Mouse (Mus musculus) NIH3T3 (cell line): ENCODE data around the gene Asb16.
"Not testable (repeated sequence)": the region's sequence is repeated elsewhere in the genome, so short reads cannot be mapped to it uniquely, and the experiment has no call there.

Experiments used
- DNase-seq: peaks from one replicate; pipeline ENCODE4 v3.0.0-alpha.2; 2012; ENCODE audit warnings: low read depth

Gene Asb16

DNA sequence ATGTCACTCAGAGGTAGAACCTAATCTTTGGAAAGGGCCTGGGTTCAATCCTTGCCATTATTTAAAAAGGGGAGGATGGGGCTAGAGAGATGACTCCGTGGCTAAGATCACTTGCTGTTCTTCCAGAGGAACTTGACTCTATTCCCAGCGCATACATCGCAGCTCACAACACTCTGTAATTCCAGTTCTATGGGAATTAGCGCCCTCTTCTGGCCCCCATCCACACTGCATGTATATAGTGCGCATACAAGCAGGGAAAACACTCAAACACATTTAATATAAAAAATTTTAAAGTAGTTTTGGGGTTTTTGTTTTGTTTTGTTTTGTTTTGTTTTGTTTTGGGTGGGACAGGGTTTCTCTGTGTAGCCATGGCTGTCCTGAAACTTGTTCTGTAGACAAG, 26.7 kb upstream of the Asb16 start:
- DNase-seq: no peak

DNA sequence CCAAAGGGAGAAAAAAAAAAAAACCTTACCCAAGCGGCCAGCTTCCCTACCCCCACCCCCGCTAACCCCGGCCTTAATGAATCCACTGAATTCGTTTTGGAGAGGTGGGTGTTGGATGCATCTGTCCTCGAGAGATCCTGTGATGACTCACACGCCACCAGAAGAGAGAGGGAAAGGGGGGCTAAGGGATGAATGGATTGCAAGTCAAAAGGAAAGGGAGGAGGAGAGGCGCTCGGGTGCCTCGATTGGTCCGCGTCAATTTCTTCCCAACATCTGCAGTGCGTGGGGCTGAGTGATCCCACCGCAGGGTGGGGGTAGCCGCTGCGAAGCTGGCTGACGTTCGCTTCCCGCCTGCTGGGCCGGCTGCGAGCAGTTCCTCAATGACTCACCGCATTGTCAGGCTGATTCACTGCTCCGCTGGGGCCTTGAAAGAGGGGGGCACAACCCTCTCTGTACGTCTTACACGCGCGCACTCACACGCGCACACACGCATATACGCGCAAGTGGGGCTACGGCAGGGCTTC, 23.6 kb upstream of the Asb16 start:
- DNase-seq: peak; percentile 96

DNA sequence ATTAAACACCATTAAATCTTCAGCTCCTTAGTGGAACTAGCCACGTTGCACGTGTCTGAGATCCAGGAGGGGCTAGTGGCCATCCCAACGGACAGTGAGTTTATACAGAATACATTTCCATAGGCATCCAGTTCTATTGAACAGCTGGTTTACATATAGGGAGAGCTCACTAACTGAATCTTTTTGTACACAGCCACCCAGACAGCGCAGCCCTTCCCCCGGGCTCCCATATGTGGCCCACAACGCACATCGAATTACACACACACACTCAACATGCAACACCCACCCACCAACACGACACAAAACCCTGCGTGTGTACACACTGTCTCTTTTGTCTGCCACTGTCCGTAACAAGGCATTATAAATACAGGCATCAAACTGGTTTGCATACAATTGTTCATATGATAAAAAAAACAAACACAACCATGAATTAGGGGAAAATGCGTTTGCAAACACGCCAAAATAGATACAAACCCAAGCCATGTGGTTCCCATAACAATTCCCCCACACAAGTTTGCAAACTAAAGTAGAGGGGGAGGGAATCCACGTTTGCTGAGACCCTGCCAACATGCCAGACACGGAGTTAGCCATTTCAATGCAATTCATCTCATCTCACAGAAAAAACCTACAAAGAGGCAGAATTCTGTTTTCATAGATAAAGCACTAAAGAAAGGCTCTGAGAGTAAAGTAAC, 22.8 kb upstream of the Asb16 start:
- DNase-seq: peak; percentile 77

GRCm38 (mm10) chr11:102246273-102246635, 22.3 kb upstream of the Asb16 start:
- DNase-seq: peak; percentile 70

DNA sequence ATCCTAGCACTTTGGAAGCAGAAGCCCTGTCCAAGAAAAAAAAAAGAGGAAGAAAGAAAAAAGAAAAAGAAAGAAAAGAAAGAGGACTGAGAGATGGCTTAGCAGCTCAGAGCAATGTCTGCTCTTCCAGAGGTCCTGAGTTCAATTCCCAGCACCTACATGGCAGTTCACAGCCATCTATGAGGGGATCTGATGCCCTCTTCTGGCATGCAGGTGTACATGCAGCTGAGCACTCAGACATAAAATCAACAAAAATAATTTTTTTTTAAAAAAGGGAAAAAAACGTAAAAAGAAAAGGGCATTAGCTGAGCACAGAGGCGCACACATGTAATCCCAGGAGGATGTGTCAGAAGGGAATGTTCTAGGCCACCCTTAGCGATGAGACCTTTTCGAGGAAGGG, 21.7 kb upstream of the Asb16 start:
- DNase-seq: peak; percentile 31

DNA sequence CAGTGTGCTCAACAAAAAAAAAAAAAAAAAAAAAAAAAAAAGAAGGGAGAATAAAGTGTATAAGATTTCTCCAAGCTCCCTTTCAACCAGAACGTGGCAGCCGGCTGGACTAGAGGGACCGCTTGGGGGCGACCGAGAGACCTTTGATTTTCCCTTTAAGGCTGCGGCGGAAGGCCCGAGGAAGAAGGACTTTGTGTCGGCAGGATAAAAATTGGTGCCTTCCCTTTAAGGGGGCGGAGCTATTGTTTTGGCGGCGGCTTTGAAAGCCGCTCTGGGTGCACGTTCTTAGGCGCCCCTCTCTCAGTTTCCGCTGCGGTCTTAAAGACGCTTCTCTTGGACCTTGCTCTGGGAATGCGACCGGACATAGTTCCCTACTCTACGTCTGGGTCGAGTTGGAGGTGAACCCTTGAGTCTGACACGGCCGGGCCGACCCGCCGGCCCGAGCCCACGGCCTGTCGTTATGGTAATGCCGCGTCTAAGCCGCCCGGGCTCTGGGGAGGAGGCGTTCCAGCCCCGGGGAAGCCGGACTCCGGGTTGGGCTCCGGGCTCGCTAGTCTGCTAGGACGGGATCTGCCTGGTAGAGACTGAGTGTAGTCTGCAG, 19.8 kb upstream of the Asb16 start, which contains the start of gene BC030867:
TSS of gene BC030867 (plus strand) at position 253 of the 601 bp plus-strand sequence.
- peak; percentile 98 for DNase-seq

DNA sequence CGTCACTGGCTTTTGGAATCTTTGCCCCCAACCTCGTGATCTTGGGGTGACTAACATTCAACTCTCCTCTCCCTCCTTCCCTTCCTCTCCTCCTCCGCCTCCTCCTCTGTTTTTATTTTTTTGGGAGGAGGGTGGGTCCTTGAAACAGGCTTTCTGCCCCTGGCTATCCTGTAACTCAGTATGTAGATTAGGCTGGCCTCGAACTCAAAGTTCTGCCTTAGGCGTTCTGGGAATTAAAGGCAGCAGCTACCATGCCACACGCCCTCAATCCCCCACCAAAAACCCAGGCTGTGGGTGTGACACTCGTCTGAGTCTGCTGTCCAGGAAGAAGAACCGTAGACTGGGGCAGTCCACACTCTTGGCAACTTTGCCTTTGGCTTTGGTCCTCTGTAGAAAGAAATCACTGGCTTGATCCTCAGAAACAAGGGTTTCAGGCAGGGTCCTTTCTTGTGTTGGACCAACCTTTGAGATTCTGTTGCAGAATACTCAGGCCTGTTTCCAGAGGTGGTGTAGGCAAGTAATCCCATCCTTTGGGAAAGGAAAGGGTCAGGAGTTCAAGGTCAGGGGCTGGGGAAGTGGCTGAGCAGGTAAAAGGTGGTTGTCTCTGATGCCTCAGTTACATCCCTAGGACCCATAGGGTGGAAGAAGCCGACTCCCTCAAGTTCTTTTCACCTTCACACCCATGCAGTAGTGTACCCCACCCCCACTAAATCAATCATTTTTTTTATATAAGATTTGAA, 19.0 kb upstream of the Asb16 start:
- DNase-seq: peak; percentile 41

- peak; percentile 50 for DNase-seq
Measured at GRCm38 (mm10) chr11:102257514-102257913, 11.0 kb upstream of the Asb16 start.

- DNase-seq: no peak
Measured at GRCm38 (mm10) chr11:102258095-102258494, 10.4 kb upstream of the Asb16 start.

- DNase-seq: peak; percentile 26
Measured at GRCm38 (mm10) chr11:102258521-102258920, 10.0 kb upstream of the Asb16 start.

GRCm38 (mm10) chr11:102263211-102263610, 5.3 kb upstream of the Asb16 start:
- DNase-seq: no peak

- no peak for DNase-seq
Measured at GRCm38 (mm10) chr11:102265816-102266215, 2.7 kb upstream of the Asb16 start.

GRCm38 (mm10) chr11:102266631-102267355, 1.8 kb upstream of the Asb16 start:
- peak; percentile 27 for DNase-seq

DNA sequence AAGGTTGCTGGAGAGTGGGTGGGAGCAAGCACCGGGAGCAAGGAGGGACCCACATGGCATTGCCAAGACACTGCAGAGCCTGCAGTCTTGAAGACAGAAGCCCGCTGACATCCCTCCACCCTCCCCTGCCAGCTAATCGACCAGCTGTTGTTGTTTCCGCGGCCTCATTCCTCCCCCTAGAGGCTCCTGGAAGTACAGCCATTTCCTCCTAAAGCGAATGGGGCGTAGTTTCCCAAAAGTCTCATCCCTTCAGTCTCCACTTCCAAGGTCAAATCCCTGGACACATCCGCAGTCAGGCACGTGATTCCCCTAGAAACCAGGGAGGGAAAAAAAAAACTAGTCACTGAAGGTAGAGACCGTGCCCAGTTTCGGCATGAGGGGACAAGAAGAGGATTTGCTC, 1.1 kb upstream of the Asb16 start:
- DNase-seq: peak; percentile 93

- DNase-seq: no peak
Measured at GRCm38 (mm10) chr11:102276411-102276915, 7.9 kb downstream of the Asb16 start.

DNA sequence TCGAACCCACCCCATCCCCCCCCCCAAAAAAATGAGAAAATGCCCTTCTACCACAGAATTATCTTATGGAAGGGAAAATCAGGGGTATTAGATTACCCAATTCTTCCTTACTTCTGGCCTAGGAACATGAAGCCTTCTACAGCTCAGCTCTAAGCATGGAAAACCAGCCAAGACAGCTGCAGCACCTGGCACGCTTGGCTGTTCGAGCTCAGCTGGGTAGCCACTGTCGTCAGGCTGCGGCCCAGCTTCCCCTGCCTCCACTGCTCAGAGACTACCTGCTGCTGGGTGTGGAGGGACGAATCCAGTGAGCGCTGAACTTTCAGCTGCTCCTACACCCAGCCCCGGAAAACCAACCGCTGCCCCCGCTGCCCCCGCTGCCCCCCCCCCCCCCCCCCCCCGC, 9.2 kb downstream of the Asb16 start:
- DNase-seq: no peak

DNA sequence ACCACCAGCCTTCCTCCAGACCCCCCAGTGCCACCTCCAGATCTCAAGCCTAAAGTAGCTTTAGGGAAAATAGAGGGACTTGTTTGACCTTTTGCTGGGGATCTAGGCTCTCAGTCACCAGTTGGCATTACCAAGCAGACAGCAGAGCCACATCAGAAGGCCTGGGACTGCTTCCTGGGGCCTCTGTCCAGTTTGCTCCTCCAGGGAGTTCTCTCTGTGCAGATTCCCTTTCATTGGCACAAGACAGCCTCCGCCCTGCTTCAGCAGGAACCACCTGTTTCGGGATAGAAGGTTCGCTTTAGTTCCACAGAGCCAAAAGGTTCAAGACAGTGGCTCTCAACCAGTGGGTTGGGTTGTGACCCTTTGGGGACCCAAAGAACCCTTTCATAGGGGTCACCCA, 11.1 kb downstream of the Asb16 start:
- DNase-seq: no peak

DNA sequence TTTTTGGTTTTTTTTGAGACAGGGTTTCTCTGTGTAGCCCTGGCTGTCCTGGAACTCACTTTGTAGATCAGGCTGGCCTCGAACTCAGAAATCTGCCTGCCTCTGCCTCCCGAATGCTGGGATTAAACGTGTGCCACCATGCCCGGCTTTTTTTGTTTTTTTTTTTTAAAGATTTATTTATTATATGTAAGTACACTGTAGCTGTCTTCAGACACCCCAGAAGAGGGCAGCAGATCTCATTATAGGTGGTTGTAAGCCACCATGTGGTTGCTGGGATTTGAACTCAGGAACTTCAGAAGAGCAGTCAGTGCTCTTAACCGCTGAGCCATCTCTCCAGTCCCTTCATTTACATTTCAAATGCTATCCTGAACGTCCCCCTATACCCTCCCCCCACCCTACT, 11.7 kb downstream of the Asb16 start:
- DNase-seq: not testable (repeated sequence)

DNA sequence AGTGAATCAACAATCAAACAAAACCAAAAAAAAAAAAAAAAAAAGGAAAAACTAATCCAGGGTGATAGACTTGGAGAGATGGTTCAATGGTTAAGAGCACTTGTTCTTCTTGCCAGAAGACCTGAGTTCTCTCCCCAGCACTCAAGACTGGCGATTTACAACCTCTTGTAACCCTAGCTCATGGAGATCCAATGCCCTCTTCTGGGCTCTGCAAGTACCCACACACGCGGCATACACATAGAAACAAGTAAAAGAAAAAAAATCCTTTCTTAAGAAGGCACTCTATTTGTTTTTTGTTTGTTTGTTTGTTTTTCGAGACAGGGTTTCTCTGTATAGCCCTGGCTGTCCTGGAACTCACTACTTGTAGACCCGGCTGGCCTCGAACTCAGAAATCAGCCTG, 15.4 kb downstream of the Asb16 start:
- DNase-seq: no peak

GRCm38 (mm10) chr11:102284501-102285094, 16.1 kb downstream of the Asb16 start, which contains the start of gene Tmub2:
Gene Tmub2, plus strand, starts transcription at chr11:102284931.
- peak; percentile 100 for DNase-seq

DNA sequence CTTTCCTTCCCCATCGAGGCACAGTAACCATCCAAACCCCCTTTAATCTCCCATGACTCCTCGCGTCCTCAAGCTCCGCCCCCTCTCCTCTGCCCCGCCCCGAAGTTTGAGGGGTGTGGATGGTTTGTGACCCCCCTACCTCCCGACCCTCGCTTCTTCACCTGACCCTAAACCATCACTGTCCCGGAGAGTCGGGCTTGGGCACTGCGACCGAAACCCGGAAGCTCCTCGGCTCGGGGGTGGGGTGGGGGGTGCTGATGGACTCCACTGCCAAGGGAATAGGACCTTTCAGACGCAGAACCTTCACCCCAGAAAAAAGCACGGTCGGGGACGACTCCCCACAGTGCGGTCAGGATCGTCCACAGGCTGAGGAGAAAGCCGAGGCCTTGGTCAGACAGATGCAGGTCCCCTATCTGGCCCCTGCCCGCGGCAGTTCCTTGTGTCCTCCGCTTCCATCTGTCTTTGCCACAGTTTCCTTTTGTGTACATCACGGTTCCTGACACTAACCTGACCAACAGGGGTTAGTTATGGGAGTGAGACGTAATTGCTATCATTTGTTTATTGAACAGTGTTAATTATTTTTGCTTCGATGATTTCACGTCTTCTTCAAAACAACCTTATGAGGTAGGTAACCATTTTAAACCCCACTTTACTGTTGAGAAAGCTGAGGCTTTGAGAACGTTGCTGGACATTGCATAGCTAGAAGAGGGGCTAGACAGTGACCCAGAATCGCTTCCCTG, 16.7 kb downstream of the Asb16 start:
- DNase-seq: no peak
